Mouse (Mus musculus) cerebral cortex, adult 2 months (tissue): ENCODE measurements around the gene 1600014C23Rik.

Source experiments
- WGBS: fragments of 180-500 bp; shearing (Covaris S2); methylation state at CpG from one replicate; pipeline ENCODE4 v1.1.7; 2018; 5-methylcytosine and 5-hydroxymethylcytosine counted together

Gene 1600014C23Rik

GRCm38 (mm10) chr17:45727481-45727880 lies 6.2 kb downstream of the 1600014C23Rik start:
- WGBS = 91% methylated on average over 2 of the region's 2 CpGs

- WGBS = 84% methylated on average over 7 of the region's 7 CpGs
Measured at GRCm38 (mm10) chr17:45726249-45726648, 7.4 kb downstream of the 1600014C23Rik start.

GRCm38 (mm10) chr17:45724574-45724921 lies 9.1 kb downstream of the 1600014C23Rik start:
- 65% methylated on average over 10 of the region's 10 CpGs for WGBS

- WGBS = 3% methylated on average over 25 of the region's 25 CpGs
Measured at GRCm38 (mm10) chr17:45723732-45724573, 9.7 kb downstream of the 1600014C23Rik start.

GRCm38 (mm10) chr17:45718323-45718722 lies 15.3 kb downstream of the 1600014C23Rik start:
- 3% methylated on average over 10 of the region's 10 CpGs for WGBS

- 77% methylated on average over 3 of the region's 3 CpGs for WGBS
Measured at GRCm38 (mm10) chr17:45711525-45711924, 22.1 kb downstream of the 1600014C23Rik start.

GRCm38 (mm10) chr17:45710407-45710806 lies 23.2 kb downstream of the 1600014C23Rik start:
- 84% methylated on average over 8 of the region's 8 CpGs for WGBS

GRCm38 (mm10) chr17:45709829-45710228 lies 23.8 kb downstream of the 1600014C23Rik start:
- WGBS = 73% methylated on average over 3 of the region's 3 CpGs

GRCm38 (mm10) chr17:45708179-45708578 lies 25.5 kb downstream of the 1600014C23Rik start:
- WGBS = 84% methylated on average over 8 of the region's 8 CpGs

GRCm38 (mm10) chr17:45707376-45707775 lies 26.3 kb downstream of the 1600014C23Rik start:
- 60% methylated on average over 3 of the region's 3 CpGs for WGBS

GRCm38 (mm10) chr17:45706796-45707195 lies 26.8 kb downstream of the 1600014C23Rik start:
- WGBS = 70% methylated on average over 5 of the region's 5 CpGs

- 77% methylated on average over 7 of the region's 7 CpGs for WGBS
Measured at GRCm38 (mm10) chr17:45703187-45703586, 30.5 kb downstream of the 1600014C23Rik start.

GRCm38 (mm10) chr17:45702254-45702653 lies 31.4 kb downstream of the 1600014C23Rik start:
- 73% methylated on average over 4 of the region's 4 CpGs for WGBS

- 73% methylated on average over 9 of the region's 9 CpGs for WGBS
Measured at GRCm38 (mm10) chr17:45701236-45701591, 32.4 kb downstream of the 1600014C23Rik start.

- 67% methylated on average over 10 of the region's 16 CpGs for WGBS
Measured at GRCm38 (mm10) chr17:45700496-45701235, 33.0 kb downstream of the 1600014C23Rik start.

- WGBS = 93% methylated on average over 3 of the region's 3 CpGs
Measured at GRCm38 (mm10) chr17:45699039-45699740, 34.5 kb downstream of the 1600014C23Rik start.

- WGBS = 50% methylated on average over 6 of the region's 6 CpGs
Measured at GRCm38 (mm10) chr17:45698368-45698767, 35.3 kb downstream of the 1600014C23Rik start.

GRCm38 (mm10) chr17:45696981-45697380 lies 36.7 kb downstream of the 1600014C23Rik start:
- 94% methylated on average over 9 of the region's 9 CpGs for WGBS

- WGBS = 79% methylated on average over 23 of the region's 23 CpGs
Measured at GRCm38 (mm10) chr17:45695227-45696120, 38.2 kb downstream of the 1600014C23Rik start.

- 88% methylated on average over 18 of the region's 18 CpGs for WGBS
Measured at GRCm38 (mm10) chr17:45693812-45694565, 39.7 kb downstream of the 1600014C23Rik start.
